Mouse (Mus musculus): ENCODE data around the gene Kdm6b.
A peak's percentile ranks its signal among the peaks of the same experiment; 100 is the strongest.

The Kdm6b gene

GRCm38 (mm10) chr11:69386758-69387157 is 26.7 kb downstream of the Kdm6b start:
- DNase-seq: no peak

GRCm38 (mm10) chr11:69384979-69385378 is 28.5 kb downstream of the Kdm6b start:
- peak; percentile 73 for DNase-seq

GRCm38 (mm10) chr11:69382478-69383105 is 30.9 kb downstream of the Kdm6b start:
- no peak for DNase-seq

GRCm38 (mm10) chr11:69381356-69381755 is 32.1 kb downstream of the Kdm6b start:
- peak; percentile 68 for DNase-seq

GRCm38 (mm10) chr11:69379600-69379999 is 33.9 kb downstream of the Kdm6b start:
- DNase-seq: no peak

- DNase-seq: peak; percentile 66
These were observed 35.7 kb downstream of the Kdm6b start for GRCm38 (mm10) chr11:69377766-69378165.

- DNase-seq: no peak
These were observed 37.8 kb downstream of the Kdm6b start for GRCm38 (mm10) chr11:69375646-69376045.

- DNase-seq: no peak
These were observed 40.1 kb downstream of the Kdm6b start for GRCm38 (mm10) chr11:69373223-69373965.

- peak; percentile 42 for DNase-seq
These were observed 40.7 kb downstream of the Kdm6b start for GRCm38 (mm10) chr11:69372780-69373170.

GRCm38 (mm10) chr11:69372056-69372779 is 41.3 kb downstream of the Kdm6b start:
- peak; percentile 61 for DNase-seq

GRCm38 (mm10) chr11:69371601-69372000 is 41.9 kb downstream of the Kdm6b start:
- DNase-seq: no peak

GRCm38 (mm10) chr11:69370817-69371215 is 42.7 kb downstream of the Kdm6b start:
- DNase-seq: no peak

GRCm38 (mm10) chr11:69369990-69370816 is 43.3 kb downstream of the Kdm6b start:
- DNase-seq: no peak

- no peak for DNase-seq
These were observed 44.1 kb downstream of the Kdm6b start, which contains the start of gene Chd3 for GRCm38 (mm10) chr11:69369215-69369989. Gene Chd3 (minus strand): TSS chr11:69369406.

- DNase-seq: peak; percentile 80
These were observed 44.9 kb downstream of the Kdm6b start for GRCm38 (mm10) chr11:69368356-69369214.

- no peak for DNase-seq
These were observed 45.7 kb downstream of the Kdm6b start for GRCm38 (mm10) chr11:69367616-69368355.

- DNase-seq: peak; percentile 49
These were observed 46.4 kb downstream of the Kdm6b start for GRCm38 (mm10) chr11:69366855-69367615.

- DNase-seq: peak; percentile 100
These were observed 47.2 kb downstream of the Kdm6b start for GRCm38 (mm10) chr11:69366157-69366854.

- DNase-seq: no peak
These were observed 47.8 kb downstream of the Kdm6b start for GRCm38 (mm10) chr11:69365722-69366121.

Measured in kidney, postnatal 10 days (tissue).